In the genomic region with DNA sequence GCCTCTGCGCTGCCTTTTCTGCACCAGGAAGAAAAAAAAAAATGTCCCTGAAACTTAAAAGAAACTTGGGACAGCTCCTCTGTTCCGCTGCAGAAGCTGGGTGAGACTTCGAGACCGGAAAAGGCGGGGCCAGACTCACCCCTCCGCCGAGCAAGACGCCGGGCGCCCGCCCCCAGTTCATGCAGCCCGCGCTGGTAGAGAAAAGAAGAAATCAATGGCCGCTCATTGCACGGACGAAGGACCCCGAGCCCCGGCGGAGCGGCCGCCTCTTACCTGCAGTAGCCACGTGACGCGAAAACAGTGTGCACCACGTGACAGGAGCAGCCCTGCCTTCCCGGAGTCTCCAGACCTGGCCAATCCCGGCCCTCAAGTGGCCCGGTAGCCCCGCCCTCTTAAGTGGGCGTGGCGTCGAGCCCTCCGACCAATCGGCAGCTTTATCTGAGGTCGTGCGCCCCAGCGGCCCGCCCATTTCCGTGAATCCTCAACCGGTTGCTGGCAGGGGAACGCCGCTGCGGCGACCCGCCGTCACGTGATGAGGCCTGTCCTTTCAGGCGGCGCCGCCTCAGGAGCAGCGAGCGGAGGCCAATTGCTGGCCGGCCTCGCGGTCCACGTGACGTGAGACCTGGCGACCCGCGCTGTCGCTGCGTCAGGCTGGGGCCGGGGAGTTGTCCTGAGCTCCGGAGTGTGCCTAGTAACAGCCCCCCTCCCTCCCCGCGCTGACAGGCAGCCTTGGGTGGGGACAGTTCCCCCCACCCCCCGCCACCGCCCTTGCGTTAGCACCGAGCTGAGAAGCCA, we compare ENCODE assay signal across 7 mouse cellular contexts. TPM values are rescaled to one million over a fixed set of nuclear protein-coding genes. Genes with fewer than 3 reads are reported as not detected.
DNase-seq lines count a peak whose midpoint lies in the region; ATAC-seq lines count a peak whose summit lies in the region.

A gene (minus strand): TSS at position 392 of the 795 bp plus-strand sequence.

- H3K4me3 ChIP-seq in embryonic facial prominence, embryonic 12.5 days = peak within 1 kb of the TSS; percentile 74
- peak within 1 kb of the TSS; percentile 70 for H3K4me3 ChIP-seq in limb, embryonic 11.5 days (ENCODE audit: low read depth, low read length)
- H3K4me3 ChIP-seq in midbrain, embryonic 14.5 days (replicated peaks; ENCODE audit: low read depth, low read length) = peak within 1 kb of the TSS; percentile 61

- peaks cover 28% of the 10 kb centered on the region for H3K36me3 ChIP-seq in embryonic facial prominence, embryonic 12.5 days
- H3K36me3 ChIP-seq in limb, embryonic 11.5 days (ENCODE audit: control insufficient read depth, insufficient read depth, low read length) = no peaks in the 10 kb centered on the region
- peaks cover 31% of the 10 kb centered on the region for H3K36me3 ChIP-seq in midbrain, embryonic 14.5 days (ENCODE audit: control insufficient read depth, insufficient read depth, low read length)

- peak within 1 kb of the TSS; percentile 82 for H3K9ac ChIP-seq in embryonic facial prominence, embryonic 12.5 days
- H3K9ac ChIP-seq in limb, embryonic 11.5 days (ENCODE audit: low read length) = peak within 1 kb of the TSS; percentile 77
- H3K9ac ChIP-seq in midbrain, embryonic 14.5 days (replicated peaks; ENCODE audit: low read length) = peak within 1 kb of the TSS; percentile 65

- peaks cover 40% of the 10 kb centered on the region for H3K4me1 ChIP-seq in embryonic facial prominence, embryonic 12.5 days
- H3K4me1 ChIP-seq in limb, embryonic 11.5 days (ENCODE audit: control insufficient read depth, insufficient read depth, low read length) = peaks cover 19% of the 10 kb centered on the region
- H3K4me1 ChIP-seq in midbrain, embryonic 14.5 days (ENCODE audit: control insufficient read depth, insufficient read depth, low read length) = peaks cover 34% of the 10 kb centered on the region

- WGBS in embryonic facial prominence, embryonic 12.5 days = under 1% methylated on average over 70 of the region's 70 CpGs
- WGBS in limb, embryonic 11.5 days = under 1% methylated on average over 69 of the region's 70 CpGs
- under 1% methylated on average over 69 of the region's 70 CpGs for WGBS in midbrain, embryonic 14.5 days

- no peaks in the 10 kb centered on the region for H3K9me3 ChIP-seq in embryonic facial prominence, embryonic 12.5 days
- H3K9me3 ChIP-seq in limb, embryonic 11.5 days (ENCODE audit: control insufficient read depth, low read length) = no peaks in the 10 kb centered on the region
- H3K9me3 ChIP-seq in midbrain, embryonic 14.5 days (ENCODE audit: control insufficient read depth, low read length) = no peaks in the 10 kb centered on the region

- H3K27me3 ChIP-seq in embryonic facial prominence, embryonic 12.5 days = no peaks in the 10 kb centered on the region
- H3K27me3 ChIP-seq in limb, embryonic 11.5 days (ENCODE audit: control insufficient read depth, insufficient read depth, low read length) = no peaks in the 10 kb centered on the region
- no peaks in the 10 kb centered on the region for H3K27me3 ChIP-seq in midbrain, embryonic 14.5 days (ENCODE audit: control insufficient read depth, insufficient read depth, low read length)

- H3K27ac ChIP-seq in embryonic facial prominence, embryonic 12.5 days = peak within 1 kb of the TSS; percentile 97
- peak within 1 kb of the TSS; percentile 84 for H3K27ac ChIP-seq in limb, embryonic 11.5 days (replicated peaks; ENCODE audit: low read depth, low read length)
- peak within 1 kb of the TSS; percentile 98 for H3K27ac ChIP-seq in midbrain, embryonic 14.5 days (replicated peaks; ENCODE audit: low read depth, low read length)

- DNase-seq in adrenal gland, postnatal 25 days = peak; percentile 98
- peak; percentile 100 for DNase-seq in heart, adult 11 months
- DNase-seq in kidney, adult 18-20 months = peak; percentile 100
- DNase-seq in limb, embryonic 11.5 days (ENCODE audit: low spot score) = peak; percentile 99
- peak; percentile 100 for DNase-seq in midbrain, embryonic 14.5 days
- peak; percentile 99 to 100 for DNase-seq in spleen, adult 18-20 months

- peak; percentile 93 for ATAC-seq in embryonic facial prominence, embryonic 12.5 days (ENCODE audit: insufficient number of reproducible peaks, insufficient read depth, low FRiP score, low TSS enrichment)
- peak; percentile 96 for ATAC-seq in limb, embryonic 11.5 days (ENCODE audit: insufficient number of reproducible peaks, low FRiP score, low TSS enrichment, low read depth)
- ATAC-seq in midbrain, embryonic 14.5 days (ENCODE audit: low FRiP score, low TSS enrichment) = peak; percentile 95

- peak within 1 kb of the TSS; percentile 97 for H3K4me2 ChIP-seq in embryonic facial prominence, embryonic 12.5 days (replicated peaks)
- peak within 1 kb of the TSS; percentile 99 for H3K4me2 ChIP-seq in limb, embryonic 11.5 days (ENCODE audit: low read depth, severe bottlenecking)
- peak within 1 kb of the TSS; percentile 96 for H3K4me2 ChIP-seq in midbrain, embryonic 14.5 days (ENCODE audit: low read length)

RNA-seq across cellular contexts. Expression of the gene that starts here (rescaled TPM):
- 150 and 153 TPM in 2 replicates for total RNA-seq in adrenal gland, postnatal 25 days (2021)
- polyA plus RNA-seq in embryonic facial prominence, embryonic 12.5 days (2016; fragmentation: Nextera tagmentation; extraction: Ambion mirVana) = 172 and 174 TPM in 2 replicates
- polyA plus RNA-seq in limb, embryonic 11.5 days (2014; fragmentation: Nextera tagmentation; extraction: Ambion mirVana) = 164 and 170 TPM in 2 replicates
- 99.2 and 108 TPM in 2 replicates for polyA plus RNA-seq in midbrain, embryonic 14.5 days (2014; fragmentation: Nextera tagmentation; extraction: Ambion mirVana)

Comparison
In these comparisons a context has a peak if more than half of its experiments do, and no peak if none do; other contexts are left out.
1. Peak in every context shown above with its lines: DNase-seq, ATAC-seq, H3K4me3 ChIP-seq and H3K27ac ChIP-seq.